In genomic region chr4:98060601-98061000, GRCm38 (mm10) we compare ENCODE assay signal across 14 mouse cellular contexts.
"Had no signal": no experiment of that assay in that cellular context is flagged by ENCODE, and none has a peak within 500 bp of the region (broad histone marks: within the 10 kb centered on the region; RNA-seq: fewer than 3 reads in every experiment).

No protein-coding gene starts in this region.

- ATAC-seq: liver, postnatal 0 days had no signal

- H3K27me3 ChIP-seq: limb, embryonic 12.5 days; liver, embryonic 13.5 days; neural tube, embryonic 15.5 days had no signal

- H3K4me3 ChIP-seq: layer of hippocampus, adult 2 months; limb, embryonic 12.5 days; liver, embryonic 13.5 days; midbrain, embryonic 10.5 days; myocyte; neural tube, embryonic 15.5 days had no signal

- H3K36me3 ChIP-seq: liver, embryonic 13.5 days; neural tube, embryonic 15.5 days had no signal

- H3K4me2 ChIP-seq: limb, embryonic 12.5 days; liver, embryonic 13.5 days; neural tube, embryonic 15.5 days had no signal

- H3K4me1 ChIP-seq: liver, embryonic 13.5 days; midbrain, embryonic 10.5 days; neural tube, embryonic 15.5 days had no signal

- H3K9me3 ChIP-seq: limb, embryonic 12.5 days; liver, embryonic 13.5 days; midbrain, embryonic 10.5 days; neural tube, embryonic 15.5 days had no signal

- DNase-seq: kidney, postnatal 10 days; kidney, postnatal 4 days; liver; liver, embryonic 13.5 days; liver, postnatal 0 days; midbrain, embryonic 14.5 days; right cerebral cortex, adult 18-20 months; right cerebral cortex, postnatal 25 days; thymus, postnatal 36 days had no signal

- H3K9ac ChIP-seq: limb, embryonic 12.5 days; liver, embryonic 13.5 days; liver, postnatal 0 days; neural tube, embryonic 15.5 days had no signal

- H3K27ac ChIP-seq: layer of hippocampus, adult 2 months; limb, embryonic 12.5 days; liver, embryonic 13.5 days; midbrain, embryonic 10.5 days; neural tube, embryonic 15.5 days had no signal
